Mouse (Mus musculus) ES-E14 (cell line): ENCODE data around the gene Extl2. TPM values are rescaled to one million over a fixed set of nuclear protein-coding genes. Genes with fewer than 3 reads are reported as not detected.

Experiments used
- DNase-seq: peaks from one replicate; pipeline ENCODE4 v3.0.0-alpha.2; 2013; ENCODE audit warnings: low read depth, low spot score
- H3K27ac ChIP-seq: 2 replicates; pipeline ENCODE4 v1.5.1; 2012; ENCODE audit warnings: low read depth, mild to moderate bottlenecking, low read length, moderate library complexity, mixed read lengths; ENCODE audit not compliant: poor library complexity, insufficient read depth, severe bottlenecking
- H3K36me3 ChIP-seq: 2 replicates; pipeline ENCODE4 v1.6.1; 2012; ENCODE audit warnings: mild to moderate bottlenecking, low read length, moderate library complexity, mixed read lengths; ENCODE audit not compliant: control insufficient read depth, poor library complexity, insufficient read depth, severe bottlenecking
- H3K4me1 ChIP-seq, 2 experiments: fragments of 150-350 bp in 1 of 2; sonication (generic) in 1 of 2; 2 replicates each; pipeline ENCODE4 v1.6.1; 2012; ENCODE audit warnings: low read length in 2 of 2, mild to moderate bottlenecking in 1 of 2, mixed read lengths in 1 of 2; ENCODE audit not compliant: control insufficient read depth in 2 of 2, insufficient read depth in 2 of 2, poor library complexity in 1 of 2
- H3K4me3 ChIP-seq, 2 experiments: fragments of 150-350 bp in 1 of 2; sonication (generic) in 1 of 2; 2 replicates each; pipeline ENCODE4 v1.5.1; 2012; ENCODE audit warnings: low read length in 2 of 2, low read depth in 1 of 2, mild to moderate bottlenecking in 1 of 2, mixed read lengths in 1 of 2; ENCODE audit not compliant: insufficient read depth in 1 of 2, poor library complexity in 1 of 2, severe bottlenecking in 1 of 2
- H3K9ac ChIP-seq: 2 replicates; pipeline ENCODE4 v1.6.1; 2012; ENCODE audit warnings: low read depth, mild to moderate bottlenecking, low read length, mixed read lengths; ENCODE audit not compliant: poor library complexity, insufficient read depth, severe bottlenecking
- H3K9me3 ChIP-seq: fragments of 150-350 bp; sonication (generic); 2 replicates; pipeline ENCODE4 v1.6.1; 2012; ENCODE audit warnings: low read depth, mild to moderate bottlenecking, low read length; ENCODE audit not compliant: control insufficient read depth, insufficient read depth
- CHD2 ChIP-seq: IDR thresholded peaks from 2 replicates; pipeline ENCODE4 v1.6.1; 2014; ENCODE audit warnings: mild to moderate bottlenecking, low read depth, low read length, inconsistent platforms
- HCFC1 ChIP-seq: IDR thresholded peaks from 2 replicates; pipeline ENCODE4 v1.6.1; 2012; ENCODE audit warnings: low read length, inconsistent platforms, borderline replicate concordance; ENCODE audit not compliant: insufficient read depth
- MAFK ChIP-seq: IDR thresholded peaks from 2 replicates; pipeline ENCODE4 v1.6.1; 2014; ENCODE audit warnings: mild to moderate bottlenecking, low read depth, low read length, inconsistent platforms; ENCODE audit not compliant: insufficient read depth
- ZC3H11A ChIP-seq: IDR thresholded peaks from 2 replicates; pipeline ENCODE4 v1.6.1; 2012; ENCODE audit warnings: low read depth, mild to moderate bottlenecking, inconsistent platforms, low read length, borderline replicate concordance
- ZNF384 ChIP-seq: IDR thresholded peaks from 2 replicates; pipeline ENCODE4 v1.6.1; 2012; ENCODE audit warnings: low read depth, low read length, inconsistent platforms
- in situ Hi-C, 2 experiments: fragments of 600-800 bp; cut with MboI; formaldehyde crosslinking; loops; one replicate each; pipeline ENCODE4 v1.15.1; 2025; ENCODE audit warnings: low sequenced_read_pairs in 2 of 2, inconsistent platforms in 1 of 2; ENCODE audit not compliant: unreplicated experiment in 2 of 2
- total RNA-seq: library from RNA; depleted of rRNA; stranded (reverse); fragments of 300-350 nt; gene quantifications from 2 replicates; pipeline ENCODE4 v1.2.3, GENCODE M21; 2012

Extl2 gene
- total RNA-seq, 1 experiment = 8.8 TPM

DNA sequence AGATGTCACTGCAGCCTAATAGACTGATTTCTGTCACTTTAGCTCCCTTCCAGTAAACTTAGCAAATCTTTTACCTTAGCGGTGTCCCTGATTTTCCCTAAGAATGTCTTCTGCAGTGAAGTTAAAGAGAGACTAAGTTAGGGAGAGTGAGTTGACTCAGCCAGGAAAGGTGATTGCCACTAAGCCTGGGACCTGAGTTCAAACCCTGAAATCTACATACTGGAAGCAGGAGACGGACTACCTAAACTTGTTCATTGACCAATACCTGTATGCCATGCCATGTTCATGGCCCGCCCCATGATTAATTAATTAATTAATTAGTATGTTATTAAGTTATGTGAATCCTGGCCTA, 26.6 kb downstream of the Extl2 start:
- Histone ChIP-seq H3K36me3 (no peaks in the 10 kb centered on the region), H3K9ac (no peak overlapping the region), H3K27ac (no peak overlapping the region), H3K9me3 (no peaks in the 10 kb centered on the region), H3K4me1 (no peaks in the 10 kb centered on the region), H3K4me3 (no peak overlapping the region)
- TF ChIP-seq ZNF384 (no peak), HCFC1 (no peak), CHD2 (no peak), ZC3H11A (peak; percentile 45; the same call in 1 of the 2 replicates), MAFK (no peak)
- in situ Hi-C loops = no loop called here
- peak; percentile 43 for DNase-seq

DNA sequence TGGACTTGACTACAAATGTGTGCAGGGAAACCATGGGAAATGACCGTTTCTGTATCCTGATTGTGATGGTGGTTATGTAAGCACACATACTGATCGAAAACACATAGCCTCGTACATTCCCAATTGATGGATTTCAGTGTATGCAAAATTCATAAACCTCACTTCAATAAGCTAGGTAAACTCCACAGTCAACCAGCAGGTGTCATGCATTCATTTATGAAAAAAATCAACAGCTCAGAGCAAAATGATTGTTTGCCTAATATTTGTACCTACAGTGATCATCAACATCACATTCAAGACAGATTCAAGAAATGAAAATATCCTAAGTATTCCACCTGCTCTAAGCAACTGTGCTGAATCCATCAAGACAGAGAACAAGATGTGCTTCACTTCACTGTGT, 33.5 kb downstream of the Extl2 start:
- no peaks in the 10 kb centered on the region for H3K36me3 ChIP-seq
- no peak for DNase-seq
- H3K9ac ChIP-seq = no peak overlapping the region
- no peak overlapping the region for H3K4me3 ChIP-seq
- H3K4me1 ChIP-seq = no peaks in the 10 kb centered on the region
- no peaks in the 10 kb centered on the region for H3K9me3 ChIP-seq
- in situ Hi-C loops = no loop called here
- TF ChIP-seq ZNF384 = no peak
- TF ChIP-seq MAFK = no peak
- TF ChIP-seq CHD2 = no peak
- TF ChIP-seq ZC3H11A = no peak
- no peak for TF ChIP-seq HCFC1
- no peak overlapping the region for H3K27ac ChIP-seq

DNA sequence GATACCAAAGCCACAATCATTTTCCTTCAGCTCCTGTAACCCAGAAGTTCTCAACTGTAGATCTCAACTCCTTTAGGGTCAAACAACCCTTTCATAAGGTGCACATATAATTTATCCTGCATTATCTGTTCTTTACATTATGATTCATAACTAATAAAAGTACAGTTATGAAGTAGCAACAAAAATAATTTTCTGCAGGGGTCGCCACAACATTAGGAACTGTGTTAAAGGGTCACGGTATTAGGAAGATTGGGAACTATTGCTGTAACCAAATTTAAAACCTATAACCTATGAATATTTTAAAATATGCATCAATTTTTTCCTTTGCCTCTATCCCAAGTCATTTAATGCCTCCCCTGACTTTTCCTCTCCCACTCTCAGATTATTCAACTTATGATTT, 38.7 kb downstream of the Extl2 start:
- Histone ChIP-seq H3K4me1 (no peaks in the 10 kb centered on the region), H3K9me3 (no peaks in the 10 kb centered on the region), H3K36me3 (no peaks in the 10 kb centered on the region), H3K4me3 (no peak overlapping the region), H3K27ac (no peak overlapping the region), H3K9ac (no peak overlapping the region)
- in situ Hi-C loops = no loop called here
- TF ChIP-seq ZC3H11A (no peak), CHD2 (no peak), ZNF384 (no peak), HCFC1 (no peak), MAFK (no peak)
- no peak for DNase-seq

DNA sequence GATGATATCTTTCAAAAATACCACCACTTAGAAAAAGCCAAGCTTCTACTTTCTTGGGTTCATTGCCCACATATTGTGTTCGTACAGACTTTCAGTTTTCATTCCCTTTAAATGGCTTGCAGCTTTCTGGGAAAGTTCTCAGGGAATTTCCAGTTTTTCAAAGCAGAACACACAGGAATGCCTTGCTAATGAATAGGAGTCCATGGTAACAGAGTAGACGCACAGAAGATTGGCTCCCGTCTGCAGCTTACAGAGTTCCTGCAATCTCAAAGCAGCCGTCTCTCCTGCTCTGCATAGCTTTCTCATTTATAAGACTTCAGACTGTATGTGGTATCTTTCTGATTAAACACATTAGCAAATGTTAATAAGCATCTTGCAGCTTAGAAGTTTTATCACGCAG, 39.8 kb downstream of the Extl2 start:
- in situ Hi-C loops = no loop called here
- no peaks in the 10 kb centered on the region for H3K36me3 ChIP-seq
- no peak overlapping the region for H3K4me3 ChIP-seq
- no peak overlapping the region for H3K27ac ChIP-seq
- H3K4me1 ChIP-seq = no peaks in the 10 kb centered on the region
- no peaks in the 10 kb centered on the region for H3K9me3 ChIP-seq
- no peak for DNase-seq
- TF ChIP-seq ZNF384 = no peak
- TF ChIP-seq CHD2 = no peak
- TF ChIP-seq ZC3H11A = no peak
- no peak for TF ChIP-seq HCFC1
- TF ChIP-seq MAFK = no peak
- no peak overlapping the region for H3K9ac ChIP-seq

DNA sequence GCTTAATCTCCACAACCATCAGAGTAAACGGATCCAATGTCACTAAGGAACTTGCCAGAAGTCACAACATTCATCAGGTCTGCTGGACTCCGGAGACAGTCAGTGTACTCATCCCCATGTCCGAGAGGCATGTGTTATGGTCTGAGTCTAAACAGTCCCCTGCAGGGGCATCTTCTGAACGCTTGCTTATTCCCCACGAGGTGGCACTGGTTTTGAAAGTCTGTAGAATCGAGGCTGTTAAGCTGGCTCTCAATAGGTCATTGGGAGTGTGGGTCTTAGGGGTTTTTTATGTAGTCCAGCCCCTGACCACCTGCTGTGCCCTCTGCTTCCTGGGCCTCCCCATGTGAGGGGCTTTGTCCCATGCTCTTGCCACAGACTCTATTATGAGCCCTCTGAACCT, 49.8 kb downstream of the Extl2 start:
- no peak overlapping the region for H3K4me3 ChIP-seq
- in situ Hi-C loops = no loop called here
- no peaks in the 10 kb centered on the region for H3K4me1 ChIP-seq
- no peaks in the 10 kb centered on the region for H3K9me3 ChIP-seq
- H3K9ac ChIP-seq = no peak overlapping the region
- TF ChIP-seq CHD2 = no peak
- TF ChIP-seq ZC3H11A = no peak
- no peak for TF ChIP-seq ZNF384
- TF ChIP-seq MAFK = no peak
- no peak for TF ChIP-seq HCFC1
- H3K36me3 ChIP-seq = no peaks in the 10 kb centered on the region
- H3K27ac ChIP-seq = no peak overlapping the region
- no peak for DNase-seq
